Mouse (Mus musculus): ENCODE measurements around the gene Pla2g2c. TPM values are rescaled to one million over a fixed set of nuclear protein-coding genes. Genes with fewer than 3 reads are reported as not detected.

Pla2g2c gene
- polyA plus RNA-seq, 2 experiments: 0.26 to 0.28 TPM

DNA sequence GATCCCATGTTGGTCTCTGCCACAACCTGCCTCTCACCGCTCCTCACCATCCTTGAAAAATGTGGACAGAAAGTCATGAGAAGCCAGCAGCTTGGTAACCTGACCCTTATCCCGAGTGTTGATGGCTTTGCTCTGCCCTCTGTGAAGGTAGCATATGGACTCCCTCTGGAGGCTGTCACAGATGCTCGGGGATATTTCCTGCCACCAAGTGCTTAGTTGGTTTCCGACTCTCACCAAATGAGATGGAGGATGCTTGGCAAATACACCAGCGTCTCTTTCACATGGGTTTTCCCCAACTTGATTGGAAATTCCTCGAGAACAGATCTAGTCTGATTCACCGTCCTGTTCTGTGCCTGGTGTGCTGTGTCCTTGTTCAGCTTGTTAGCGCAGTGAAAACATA, 12.0 kb upstream of the Pla2g2c start:
- no peak for TF ChIP-seq POLR2A (IDR thresholded peaks at IDR 0.05; ENCODE audit: borderline replicate concordance, extremely low read depth, insufficient read depth, insufficient read length)

DNA sequence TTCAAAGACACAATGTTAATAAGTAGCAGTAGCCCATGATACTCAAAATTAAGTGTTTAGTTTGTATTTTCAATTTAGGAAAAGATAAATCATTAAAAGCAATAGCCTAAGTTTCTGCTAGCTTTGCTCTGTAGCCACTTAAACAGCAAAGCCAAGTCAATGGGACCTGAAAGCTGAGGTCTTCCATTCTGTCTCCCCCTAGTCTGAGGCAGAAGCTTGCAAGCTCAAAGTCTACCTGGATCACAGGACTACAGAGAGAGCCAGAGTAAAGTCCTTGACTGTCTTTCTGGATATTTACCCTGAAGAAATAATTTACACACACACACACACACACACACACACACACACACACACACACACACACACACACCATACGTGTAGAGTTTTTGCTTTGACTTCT, 10.4 kb upstream of the Pla2g2c start:
- Histone ChIP-seq H3K27ac (replicated peaks; ENCODE audit: low read depth, low read length) (no peak overlapping the region), H3K4me2 (replicated peaks; ENCODE audit: low read depth, low read length, severe bottlenecking) (no peak overlapping the region), H3K4me1 (ENCODE audit: control insufficient read depth, insufficient read depth, low read length) (no peaks in the 10 kb centered on the region), H3K27me3 (ENCODE audit: control insufficient read depth, insufficient read depth, low read length) (no peaks in the 10 kb centered on the region), H3K4me3 (replicated peaks; ENCODE audit: low read length) (no peak overlapping the region), H3K9me3 (ENCODE audit: control insufficient read depth, low read length) (no peaks in the 10 kb centered on the region), H3K9ac (ENCODE audit: low read depth, low read length, severe bottlenecking) (no peak overlapping the region), H3K36me3 (ENCODE audit: control insufficient read depth, insufficient read depth, low read length) (no peaks in the 10 kb centered on the region)
- DNase-seq (ENCODE audit: low spot score) (no peak), ATAC-seq (ENCODE audit: low FRiP score, low read depth) (no peak)
- 74% methylated on average over 1 of the region's 1 CpGs for WGBS
- no peak for TF ChIP-seq POLR2A (IDR thresholded peaks at IDR 0.05; ENCODE audit: borderline replicate concordance, extremely low read depth, insufficient read depth, insufficient read length)

More for the DNA sequence above, 12.0 kb upstream of the Pla2g2c start:
- Histone ChIP-seq H3K9me3 (ENCODE audit: control insufficient read depth, low read length) (no peaks in the 10 kb centered on the region), H3K4me1 (ENCODE audit: control insufficient read depth, insufficient read depth, low read length) (no peaks in the 10 kb centered on the region), H3K4me2 (replicated peaks; ENCODE audit: low read depth, low read length, severe bottlenecking) (no peak overlapping the region), H3K36me3 (ENCODE audit: control insufficient read depth, insufficient read depth, low read length) (no peaks in the 10 kb centered on the region), H3K27me3 (ENCODE audit: control insufficient read depth, insufficient read depth, low read length) (no peaks in the 10 kb centered on the region), H3K4me3 (replicated peaks; ENCODE audit: low read length) (no peak overlapping the region), H3K9ac (ENCODE audit: low read depth, low read length, severe bottlenecking) (no peak overlapping the region), H3K27ac (replicated peaks; ENCODE audit: low read depth, low read length) (no peak overlapping the region)
- 74% methylated on average over 8 of the region's 8 CpGs for WGBS
- ATAC-seq (ENCODE audit: low FRiP score, low read depth): no peak
- DNase-seq (ENCODE audit: low spot score): no peak

DNA sequence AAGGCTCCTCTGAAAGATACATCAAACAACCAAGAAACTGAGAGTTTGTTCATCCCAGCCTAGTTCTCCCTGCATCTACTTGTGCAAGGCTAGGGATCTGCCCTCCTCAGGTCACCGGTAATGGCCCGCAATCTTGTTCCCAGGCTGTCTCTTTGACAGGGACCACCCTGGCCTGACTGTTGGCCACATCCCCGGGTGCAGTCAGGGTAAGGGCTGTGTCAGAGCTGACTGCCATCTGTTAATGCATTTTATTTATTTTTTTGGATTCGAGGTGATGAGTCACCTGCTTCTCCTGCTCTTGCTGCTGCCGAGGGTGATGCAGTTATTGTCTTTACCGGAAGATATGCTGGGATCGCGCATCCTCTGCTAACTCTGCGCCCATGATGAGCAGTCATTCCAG, 7.9 kb upstream of the Pla2g2c start:
- no peak overlapping the region for H3K4me3 ChIP-seq (replicated peaks; ENCODE audit: low read length)
- TF ChIP-seq POLR2A (IDR thresholded peaks at IDR 0.05; ENCODE audit: borderline replicate concordance, extremely low read depth, insufficient read depth, insufficient read length): no peak
- 81% methylated on average over 9 of the region's 9 CpGs for WGBS
- no peaks in the 10 kb centered on the region for H3K36me3 ChIP-seq (ENCODE audit: control insufficient read depth, insufficient read depth, low read length)
- H3K9me3 ChIP-seq (ENCODE audit: control insufficient read depth, low read length): no peaks in the 10 kb centered on the region
- DNase-seq (ENCODE audit: low spot score) (no peak), ATAC-seq (ENCODE audit: low FRiP score, low read depth) (no peak)
- H3K9ac ChIP-seq (ENCODE audit: low read depth, low read length, severe bottlenecking): no peak overlapping the region
- H3K4me1 ChIP-seq (ENCODE audit: control insufficient read depth, insufficient read depth, low read length): no peaks in the 10 kb centered on the region
- no peak overlapping the region for H3K27ac ChIP-seq (replicated peaks; ENCODE audit: low read depth, low read length)
- no peak overlapping the region for H3K4me2 ChIP-seq (replicated peaks; ENCODE audit: low read depth, low read length, severe bottlenecking)
- no peaks in the 10 kb centered on the region for H3K27me3 ChIP-seq (ENCODE audit: control insufficient read depth, insufficient read depth, low read length)

DNA sequence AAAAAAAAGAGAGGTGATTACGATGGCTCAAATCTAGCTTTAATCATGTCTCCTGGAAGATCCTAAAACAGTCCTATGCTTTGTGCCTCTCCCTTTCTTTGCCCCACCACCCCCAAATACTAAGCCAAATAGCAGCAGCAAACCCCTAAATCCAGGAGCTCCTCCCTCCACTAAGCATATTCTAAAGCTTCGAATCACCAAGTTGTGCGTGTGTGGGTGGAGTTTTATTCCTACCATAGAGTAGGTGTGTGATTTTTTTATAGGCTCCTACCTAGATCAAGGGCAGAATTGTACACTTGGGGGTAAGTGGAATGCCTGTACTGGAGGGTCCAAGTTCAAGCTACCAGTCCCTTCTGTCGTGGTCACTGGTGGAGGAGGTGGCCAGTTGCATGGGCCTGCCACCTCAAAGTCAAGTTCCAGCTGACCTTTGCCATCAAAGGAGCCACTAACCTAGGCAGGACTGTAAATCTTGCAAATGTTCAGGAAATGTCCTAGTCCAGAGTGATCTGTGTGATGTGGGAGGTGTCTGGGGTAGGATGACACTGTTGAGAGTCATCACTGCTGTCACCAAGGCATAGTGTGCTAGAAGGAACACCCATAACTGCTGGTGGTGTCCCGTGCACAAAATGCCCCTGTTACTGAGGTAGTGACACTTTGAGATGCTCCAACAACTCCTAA, 5.9 kb upstream of the Pla2g2c start:
- Histone ChIP-seq H3K4me2 (replicated peaks; ENCODE audit: low read depth, low read length, severe bottlenecking) (no peak overlapping the region), H3K9ac (ENCODE audit: low read depth, low read length, severe bottlenecking) (no peak overlapping the region), H3K9me3 (ENCODE audit: control insufficient read depth, low read length) (no peaks in the 10 kb centered on the region), H3K4me1 (ENCODE audit: control insufficient read depth, insufficient read depth, low read length) (peaks cover 3% of the 10 kb centered on the region; the same call in 1 of the 2 replicates), H3K36me3 (ENCODE audit: control insufficient read depth, insufficient read depth, low read length) (no peaks in the 10 kb centered on the region), H3K27me3 (ENCODE audit: control insufficient read depth, insufficient read depth, low read length) (no peaks in the 10 kb centered on the region), H3K4me3 (replicated peaks; ENCODE audit: low read length) (no peak overlapping the region), H3K27ac (replicated peaks; ENCODE audit: low read depth, low read length) (no peak overlapping the region)
- no peak for DNase-seq (ENCODE audit: low spot score)
- no peak for TF ChIP-seq POLR2A (IDR thresholded peaks at IDR 0.05; ENCODE audit: borderline replicate concordance, extremely low read depth, insufficient read depth, insufficient read length)
- WGBS: 69% methylated on average over 5 of the region's 5 CpGs
- ATAC-seq (ENCODE audit: low FRiP score, low read depth): no peak

DNA sequence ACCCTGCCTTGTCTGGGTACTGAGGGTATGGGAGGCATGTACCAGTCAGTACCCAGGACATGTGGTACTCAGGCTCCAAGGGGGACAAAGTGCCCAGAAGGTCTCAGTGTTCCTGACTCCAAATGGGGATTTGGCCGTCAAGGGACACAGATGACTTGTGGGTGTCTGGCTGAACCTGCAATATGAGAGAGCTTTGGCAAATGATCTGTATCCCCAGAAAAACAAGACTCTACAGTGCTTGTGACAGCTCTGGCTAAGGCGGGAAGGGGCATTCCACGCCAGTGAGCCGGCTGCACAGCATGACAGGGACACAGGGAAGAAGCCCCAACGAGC, 5.4 kb upstream of the Pla2g2c start:
- 74% methylated on average over 5 of the region's 5 CpGs for WGBS

More for the DNA sequence above, 5.4 kb upstream of the Pla2g2c start:
- H3K27me3 ChIP-seq (ENCODE audit: control insufficient read depth, insufficient read depth, low read length): no peaks in the 10 kb centered on the region
- no peaks in the 10 kb centered on the region for H3K9me3 ChIP-seq (ENCODE audit: control insufficient read depth, low read length)
- no peak for TF ChIP-seq POLR2A (IDR thresholded peaks at IDR 0.05; ENCODE audit: borderline replicate concordance, extremely low read depth, insufficient read depth, insufficient read length)
- no peak overlapping the region for H3K27ac ChIP-seq (replicated peaks; ENCODE audit: low read depth, low read length)
- DNase-seq (ENCODE audit: low spot score) (no peak), ATAC-seq (ENCODE audit: low FRiP score, low read depth) (no peak)
- H3K9ac ChIP-seq (ENCODE audit: low read depth, low read length, severe bottlenecking): no peak overlapping the region
- H3K4me1 ChIP-seq (ENCODE audit: control insufficient read depth, insufficient read depth, low read length): peaks cover 8% of the 10 kb centered on the region; the same call in 1 of the 2 replicates
- H3K36me3 ChIP-seq (ENCODE audit: control insufficient read depth, insufficient read depth, low read length): no peaks in the 10 kb centered on the region
- no peak overlapping the region for H3K4me3 ChIP-seq (replicated peaks; ENCODE audit: low read length)
- no peak overlapping the region for H3K4me2 ChIP-seq (replicated peaks; ENCODE audit: low read depth, low read length, severe bottlenecking)

Measured in limb, embryonic 14.5 days (tissue).